Mouse (Mus musculus): ENCODE data around the gene Plcb1. TPM values are rescaled to one million over a fixed set of nuclear protein-coding genes. Genes with fewer than 3 reads are reported as not detected.

Plcb1 gene
- polyA plus RNA-seq, 1 experiment from 2014 or later = 7.9 TPM

DNA sequence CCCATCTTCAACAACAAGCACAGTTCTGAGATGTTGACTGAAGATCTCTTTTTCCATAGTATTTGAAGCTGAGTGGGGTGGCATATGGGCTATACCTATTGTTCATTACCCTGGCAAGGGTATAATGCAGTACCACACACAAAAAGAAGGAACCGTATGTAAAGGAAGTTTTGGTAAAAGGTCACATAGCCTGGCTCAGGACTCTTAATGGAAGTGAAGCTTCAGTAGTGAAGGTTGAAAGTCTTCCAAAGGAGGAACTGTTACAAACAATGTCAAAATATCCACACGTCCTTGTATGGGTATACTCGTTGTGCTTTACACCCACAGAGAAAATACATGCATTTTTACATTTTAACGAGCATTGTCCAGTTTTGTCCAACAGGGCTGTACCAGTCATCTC lies 91.3 kb downstream of the Plcb1 start:
- no peak overlapping the region for H3K27ac ChIP-seq (ENCODE audit: low read depth, low read length)
- ATAC-seq (replicated peaks; ENCODE audit: low FRiP score) (no peak), DNase-seq (ENCODE audit: low spot score) (no peak)
- H3K27me3 ChIP-seq (replicated peaks; ENCODE audit: control insufficient read depth, insufficient read depth, low read length) = no peaks in the 10 kb centered on the region
- H3K9me3 ChIP-seq (ENCODE audit: control insufficient read depth, low read length) = no peaks in the 10 kb centered on the region
- no peak overlapping the region for H3K9ac ChIP-seq (ENCODE audit: low read depth, low read length)
- H3K4me2 ChIP-seq = no peak overlapping the region
- 83% methylated on average over 4 of the region's 4 CpGs for WGBS
- no peak overlapping the region for H3K4me3 ChIP-seq (ENCODE audit: low read depth, low read length)
- peaks cover 4% of the 10 kb centered on the region; the same call in 1 of the 2 replicates for H3K4me1 ChIP-seq (replicated peaks; ENCODE audit: control insufficient read depth, insufficient read depth, low read length)
- no peaks in the 10 kb centered on the region for H3K36me3 ChIP-seq (ENCODE audit: control insufficient read depth, insufficient read depth, low read length)

DNA sequence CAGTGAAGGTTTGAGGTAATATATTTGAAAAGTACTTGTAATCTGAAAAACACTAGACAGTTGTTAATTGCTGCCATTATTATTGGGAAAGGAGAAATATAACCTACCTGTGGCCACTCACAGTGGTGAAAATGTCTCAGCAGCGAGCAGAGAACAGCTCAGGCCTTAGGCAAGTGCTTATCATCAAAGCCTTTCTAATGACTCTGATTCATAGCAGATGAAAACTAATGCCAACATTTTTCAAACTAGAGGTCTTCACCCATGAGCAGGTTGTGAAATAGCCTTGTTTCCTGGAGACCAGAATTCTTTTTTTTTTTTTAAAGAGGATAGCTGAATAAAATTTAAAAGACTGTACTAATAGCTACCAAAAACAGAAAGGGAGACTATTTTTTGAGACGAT lies 105.3 kb downstream of the Plcb1 start:
- 65% methylated on average over 2 of the region's 2 CpGs for WGBS
- no peak overlapping the region for H3K4me2 ChIP-seq
- no peaks in the 10 kb centered on the region for H3K9me3 ChIP-seq (ENCODE audit: control insufficient read depth, low read length)
- DNase-seq (ENCODE audit: low spot score) = no peak
- no peaks in the 10 kb centered on the region for H3K36me3 ChIP-seq (ENCODE audit: control insufficient read depth, insufficient read depth, low read length)
- H3K4me3 ChIP-seq (ENCODE audit: low read depth, low read length) = no peak overlapping the region
- H3K27me3 ChIP-seq (replicated peaks; ENCODE audit: control insufficient read depth, insufficient read depth, low read length) = no peaks in the 10 kb centered on the region
- ATAC-seq (replicated peaks; ENCODE audit: low FRiP score) = no peak
- no peak overlapping the region for H3K9ac ChIP-seq (ENCODE audit: low read depth, low read length)
- H3K4me1 ChIP-seq (replicated peaks; ENCODE audit: control insufficient read depth, insufficient read depth, low read length) = no peaks in the 10 kb centered on the region
- H3K27ac ChIP-seq (ENCODE audit: low read depth, low read length) = no peak overlapping the region

DNA sequence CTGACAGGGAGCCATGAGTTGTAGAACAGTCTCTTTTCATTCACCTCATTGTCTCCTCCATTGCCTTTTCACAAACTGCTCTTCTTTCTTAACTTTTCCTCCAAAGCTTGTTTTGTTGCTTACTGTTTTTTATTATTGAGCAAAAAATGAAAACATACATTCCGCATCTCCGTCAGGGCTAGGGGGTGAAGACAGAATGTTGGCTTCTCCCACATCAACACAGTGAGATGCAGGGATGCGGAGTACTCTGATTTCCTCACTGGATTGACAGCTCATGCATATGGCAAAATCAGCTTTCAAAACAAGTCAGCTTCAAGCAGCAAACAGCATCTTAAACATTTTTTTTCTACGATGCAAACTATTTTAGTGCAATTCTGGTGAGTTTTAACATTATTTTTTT lies 108.9 kb downstream of the Plcb1 start:
- DNase-seq (ENCODE audit: low spot score) (no peak), ATAC-seq (replicated peaks; ENCODE audit: low FRiP score) (no peak)
- Histone ChIP-seq H3K4me2 (no peak overlapping the region), H3K9ac (ENCODE audit: low read depth, low read length) (no peak overlapping the region), H3K4me3 (ENCODE audit: low read depth, low read length) (no peak overlapping the region), H3K9me3 (ENCODE audit: control insufficient read depth, low read length) (no peaks in the 10 kb centered on the region), H3K27ac (ENCODE audit: low read depth, low read length) (no peak overlapping the region), H3K27me3 (replicated peaks; ENCODE audit: control insufficient read depth, insufficient read depth, low read length) (no peaks in the 10 kb centered on the region), H3K4me1 (replicated peaks; ENCODE audit: control insufficient read depth, insufficient read depth, low read length) (no peaks in the 10 kb centered on the region), H3K36me3 (ENCODE audit: control insufficient read depth, insufficient read depth, low read length) (no peaks in the 10 kb centered on the region)
- WGBS = 91% methylated on average over 4 of the region's 4 CpGs

DNA sequence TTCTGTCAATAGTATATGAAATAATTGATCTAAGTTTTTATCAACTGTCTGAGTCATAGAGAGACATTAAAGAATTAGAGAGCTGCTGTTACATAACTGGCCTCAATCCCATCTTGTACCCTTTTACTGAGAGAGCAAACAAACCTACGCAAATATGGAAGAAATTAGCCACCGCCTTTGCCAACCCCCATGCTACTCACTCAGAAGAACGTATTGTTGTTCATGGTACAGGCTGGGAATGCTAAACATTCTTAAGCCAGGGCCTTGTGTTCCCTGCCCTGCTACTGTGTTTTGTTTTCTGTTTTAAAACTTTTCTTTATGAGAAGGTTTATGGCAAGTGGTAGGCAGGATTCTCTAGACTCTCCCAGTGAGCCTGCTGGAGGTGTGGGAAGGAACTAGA lies 110.3 kb downstream of the Plcb1 start:
- ATAC-seq (replicated peaks; ENCODE audit: low FRiP score) = no peak
- Histone ChIP-seq H3K9me3 (ENCODE audit: control insufficient read depth, low read length) (no peaks in the 10 kb centered on the region), H3K4me3 (ENCODE audit: low read depth, low read length) (no peak overlapping the region), H3K9ac (ENCODE audit: low read depth, low read length) (no peak overlapping the region), H3K36me3 (ENCODE audit: control insufficient read depth, insufficient read depth, low read length) (no peaks in the 10 kb centered on the region), H3K4me2 (no peak overlapping the region), H3K27ac (ENCODE audit: low read depth, low read length) (no peak overlapping the region), H3K4me1 (replicated peaks; ENCODE audit: control insufficient read depth, insufficient read depth, low read length) (no peaks in the 10 kb centered on the region), H3K27me3 (replicated peaks; ENCODE audit: control insufficient read depth, insufficient read depth, low read length) (no peaks in the 10 kb centered on the region)
- 83% methylated on average over 3 of the region's 3 CpGs for WGBS
- DNase-seq (ENCODE audit: low spot score) = no peak

DNA sequence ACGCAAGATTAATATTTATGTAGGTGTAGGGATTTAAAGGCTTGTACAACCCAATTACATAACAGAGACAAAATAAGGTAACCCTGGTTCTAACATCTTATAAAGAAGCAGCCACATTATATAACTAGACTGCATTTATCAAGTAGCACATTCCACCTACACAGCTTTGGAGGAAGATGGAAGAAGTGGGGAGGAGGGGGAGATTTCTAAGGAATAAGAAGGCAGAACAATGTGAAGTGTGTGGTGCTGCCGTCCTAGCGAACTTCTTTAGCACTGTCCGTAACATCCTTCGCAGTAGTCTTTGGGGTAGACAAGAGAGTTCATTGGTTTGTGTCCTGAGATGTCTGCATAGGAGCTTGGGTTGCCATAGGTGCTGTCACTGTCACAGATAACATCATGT lies 111.2 kb downstream of the Plcb1 start:
- no peaks in the 10 kb centered on the region for H3K4me1 ChIP-seq (replicated peaks; ENCODE audit: control insufficient read depth, insufficient read depth, low read length)
- ATAC-seq (replicated peaks; ENCODE audit: low FRiP score) (no peak), DNase-seq (ENCODE audit: low spot score) (no peak)
- no peaks in the 10 kb centered on the region for H3K27me3 ChIP-seq (replicated peaks; ENCODE audit: control insufficient read depth, insufficient read depth, low read length)
- H3K27ac ChIP-seq (ENCODE audit: low read depth, low read length) = no peak overlapping the region
- H3K9me3 ChIP-seq (ENCODE audit: control insufficient read depth, low read length) = no peaks in the 10 kb centered on the region
- no peaks in the 10 kb centered on the region for H3K36me3 ChIP-seq (ENCODE audit: control insufficient read depth, insufficient read depth, low read length)
- no peak overlapping the region for H3K4me3 ChIP-seq (ENCODE audit: low read depth, low read length)
- H3K9ac ChIP-seq (ENCODE audit: low read depth, low read length) = no peak overlapping the region
- no peak overlapping the region for H3K4me2 ChIP-seq
- 86% methylated on average over 5 of the region's 5 CpGs for WGBS

DNA sequence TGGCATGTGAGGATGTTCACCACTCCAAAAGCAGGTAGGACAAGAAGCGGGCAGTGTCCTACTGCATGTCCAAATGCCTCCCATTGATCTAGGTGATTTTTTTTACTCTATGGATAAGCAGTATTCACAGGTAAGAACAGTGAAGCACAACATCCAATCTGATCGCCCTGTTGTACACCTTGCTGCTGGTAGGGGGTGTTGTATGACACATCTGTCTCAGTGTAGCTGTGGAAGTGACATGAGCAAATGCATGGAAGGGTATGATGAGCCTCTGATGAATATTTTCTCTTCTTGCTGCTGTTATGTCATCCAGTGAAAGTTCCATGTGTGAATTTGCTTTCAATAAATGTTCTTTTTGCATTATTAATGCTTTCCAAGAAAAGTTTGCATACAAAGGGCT lies 115.7 kb downstream of the Plcb1 start:
- WGBS = 75% methylated on average over 2 of the region's 2 CpGs

DNA sequence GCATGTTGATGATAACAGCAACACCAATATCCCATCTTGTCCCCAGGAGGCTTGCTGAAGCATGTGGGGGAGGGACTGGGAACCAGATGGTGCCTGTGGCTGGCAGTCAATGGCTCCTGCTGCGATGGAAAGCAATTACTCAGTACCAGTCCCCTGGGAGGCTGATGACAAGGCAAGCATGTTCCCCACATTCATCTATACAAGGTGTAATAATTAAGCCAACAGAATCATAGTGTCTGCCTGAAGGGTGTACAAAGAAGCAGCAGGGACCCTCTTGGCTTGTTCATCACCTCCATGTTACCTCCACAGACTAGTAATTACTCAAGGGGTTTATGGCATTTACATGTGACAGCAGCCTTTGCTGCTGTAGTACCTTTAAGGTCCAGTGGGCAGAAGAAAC lies 125.0 kb downstream of the Plcb1 start:
- Histone ChIP-seq H3K27me3 (replicated peaks; ENCODE audit: control insufficient read depth, insufficient read depth, low read length) (no peaks in the 10 kb centered on the region), H3K36me3 (ENCODE audit: control insufficient read depth, insufficient read depth, low read length) (no peaks in the 10 kb centered on the region), H3K4me1 (replicated peaks; ENCODE audit: control insufficient read depth, insufficient read depth, low read length) (no peaks in the 10 kb centered on the region), H3K4me2 (no peak overlapping the region), H3K27ac (ENCODE audit: low read depth, low read length) (no peak overlapping the region), H3K9ac (ENCODE audit: low read depth, low read length) (no peak overlapping the region), H3K9me3 (ENCODE audit: control insufficient read depth, low read length) (no peaks in the 10 kb centered on the region), H3K4me3 (ENCODE audit: low read depth, low read length) (no peak overlapping the region)
- DNase-seq (ENCODE audit: low spot score) = no peak
- WGBS = 72% methylated on average over 1 of the region's 1 CpGs
- no peak for ATAC-seq (replicated peaks; ENCODE audit: low FRiP score)

More for the DNA sequence above, 115.7 kb downstream of the Plcb1 start:
- Histone ChIP-seq H3K4me2 (no peak overlapping the region), H3K9me3 (ENCODE audit: control insufficient read depth, low read length) (no peaks in the 10 kb centered on the region), H3K4me1 (replicated peaks; ENCODE audit: control insufficient read depth, insufficient read depth, low read length) (no peaks in the 10 kb centered on the region), H3K4me3 (ENCODE audit: low read depth, low read length) (no peak overlapping the region), H3K27ac (ENCODE audit: low read depth, low read length) (no peak overlapping the region), H3K27me3 (replicated peaks; ENCODE audit: control insufficient read depth, insufficient read depth, low read length) (no peaks in the 10 kb centered on the region), H3K9ac (ENCODE audit: low read depth, low read length) (no peak overlapping the region), H3K36me3 (ENCODE audit: control insufficient read depth, insufficient read depth, low read length) (no peaks in the 10 kb centered on the region)
- no peak for ATAC-seq (replicated peaks; ENCODE audit: low FRiP score)
- DNase-seq (ENCODE audit: low spot score) = no peak

DNA sequence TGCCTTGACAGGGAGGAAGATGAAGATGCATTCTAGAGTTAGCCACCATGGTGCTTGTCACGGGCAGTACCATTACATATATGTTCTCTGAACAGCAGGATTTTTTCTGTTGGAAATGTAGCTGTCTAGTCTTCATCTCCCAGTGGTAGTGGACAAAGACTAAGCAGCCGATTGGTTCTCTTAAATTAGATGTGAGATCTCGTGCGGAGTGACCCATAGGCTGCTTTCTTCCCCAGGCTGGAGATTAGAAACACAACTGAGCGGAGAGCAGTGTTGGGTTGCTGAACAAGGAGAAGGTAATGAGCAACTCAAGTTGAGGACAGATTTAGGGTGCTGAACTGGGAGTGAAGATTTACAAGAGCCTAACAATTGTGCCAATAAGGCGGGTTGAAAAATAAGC lies 125.5 kb downstream of the Plcb1 start:
- 85% methylated on average over 6 of the region's 6 CpGs for WGBS

DNA sequence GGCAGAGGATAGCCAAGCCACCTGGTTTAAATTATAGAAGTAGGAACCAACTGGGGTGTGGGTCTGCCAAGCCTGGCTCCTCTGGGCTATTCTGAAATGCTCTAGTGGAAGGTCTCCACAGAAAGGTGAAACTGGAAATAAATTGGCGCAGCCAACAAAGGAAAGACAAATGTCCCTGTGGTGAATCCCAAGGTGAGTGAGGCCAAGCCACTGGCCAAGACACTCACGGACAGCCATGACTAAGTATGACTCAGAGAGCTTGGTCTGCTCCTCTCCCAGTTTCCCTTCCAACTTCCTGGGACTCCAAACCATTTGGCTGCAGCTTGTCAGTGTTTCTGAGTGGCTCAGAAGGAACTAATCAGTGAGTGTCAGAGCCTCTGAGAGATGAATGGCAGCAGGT lies 126.7 kb downstream of the Plcb1 start:
- H3K4me3 ChIP-seq (ENCODE audit: low read depth, low read length) = no peak overlapping the region
- WGBS = 70% methylated on average over 2 of the region's 2 CpGs
- H3K27ac ChIP-seq (ENCODE audit: low read depth, low read length) = no peak overlapping the region
- ATAC-seq (replicated peaks; ENCODE audit: low FRiP score) (no peak), DNase-seq (ENCODE audit: low spot score) (no peak)
- H3K4me2 ChIP-seq = no peak overlapping the region
- H3K4me1 ChIP-seq (replicated peaks; ENCODE audit: control insufficient read depth, insufficient read depth, low read length) = no peaks in the 10 kb centered on the region
- H3K27me3 ChIP-seq (replicated peaks; ENCODE audit: control insufficient read depth, insufficient read depth, low read length) = no peaks in the 10 kb centered on the region
- H3K36me3 ChIP-seq (ENCODE audit: control insufficient read depth, insufficient read depth, low read length) = no peaks in the 10 kb centered on the region
- no peaks in the 10 kb centered on the region for H3K9me3 ChIP-seq (ENCODE audit: control insufficient read depth, low read length)
- no peak overlapping the region for H3K9ac ChIP-seq (ENCODE audit: low read depth, low read length)

More for the DNA sequence above, 125.5 kb downstream of the Plcb1 start:
- Histone ChIP-seq H3K4me1 (replicated peaks; ENCODE audit: control insufficient read depth, insufficient read depth, low read length) (no peaks in the 10 kb centered on the region), H3K27ac (ENCODE audit: low read depth, low read length) (no peak overlapping the region), H3K36me3 (ENCODE audit: control insufficient read depth, insufficient read depth, low read length) (no peaks in the 10 kb centered on the region), H3K4me2 (no peak overlapping the region), H3K9me3 (ENCODE audit: control insufficient read depth, low read length) (no peaks in the 10 kb centered on the region), H3K9ac (ENCODE audit: low read depth, low read length) (no peak overlapping the region), H3K4me3 (ENCODE audit: low read depth, low read length) (no peak overlapping the region), H3K27me3 (replicated peaks; ENCODE audit: control insufficient read depth, insufficient read depth, low read length) (no peaks in the 10 kb centered on the region)
- ATAC-seq (replicated peaks; ENCODE audit: low FRiP score) (no peak), DNase-seq (ENCODE audit: low spot score) (no peak)

Data from liver, embryonic 11.5 days (tissue).